Mouse (Mus musculus): Measurements from ENCODE around the gene Eif4g3.

GRCm38 (mm10) chr4:137963881-137964584 is 28.8 kb upstream of the Eif4g3 start:
- TF ChIP-seq POLR2A (IDR thresholded peaks at IDR 0.05; ENCODE audit: control insufficient read depth, low read depth, low read length) (no peak), CTCF (IDR thresholded peaks at IDR 0.05; ENCODE audit: control insufficient read depth, insufficient read depth, insufficient replicate concordance, low read depth, low read length) (peak; percentile 75; the same call in 1 of the 2 replicates)
